Mouse (Mus musculus): ENCODE data around the gene Hcrtr1.
A peak's percentile ranks its signal among the peaks of the same experiment; 100 is the strongest.

Hcrtr1 gene

GRCm38 (mm10) chr4:130167814-130168213 is 28.7 kb upstream of the Hcrtr1 start:
- peak; percentile 27 for DNase-seq

DNA sequence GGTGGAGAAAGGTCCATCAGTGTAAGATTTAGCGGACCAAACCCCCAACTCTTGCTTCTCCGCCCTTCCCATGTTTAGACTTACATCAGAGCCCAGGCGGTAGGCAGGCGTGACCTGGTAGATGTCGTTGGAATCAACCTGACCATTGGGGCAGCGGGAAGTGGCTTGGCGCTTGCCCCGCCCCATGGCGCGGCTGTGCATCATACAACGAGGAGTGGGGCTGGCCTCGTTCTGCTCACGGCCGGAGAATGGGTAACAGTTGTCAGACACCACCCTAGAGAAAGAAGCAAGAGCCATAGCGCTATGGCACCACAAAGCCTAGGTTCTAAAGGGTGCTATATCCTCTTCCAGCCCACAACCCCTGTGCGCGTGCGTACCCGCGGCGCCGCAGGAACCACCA is 28.2 kb upstream of the Hcrtr1 start:
- no peak for DNase-seq

GRCm38 (mm10) chr4:130166592-130166991 is 27.4 kb upstream of the Hcrtr1 start:
- peak; percentile 41 for DNase-seq

- no peak for DNase-seq
Measured at GRCm38 (mm10) chr4:130166061-130166460, 26.9 kb upstream of the Hcrtr1 start.

DNA sequence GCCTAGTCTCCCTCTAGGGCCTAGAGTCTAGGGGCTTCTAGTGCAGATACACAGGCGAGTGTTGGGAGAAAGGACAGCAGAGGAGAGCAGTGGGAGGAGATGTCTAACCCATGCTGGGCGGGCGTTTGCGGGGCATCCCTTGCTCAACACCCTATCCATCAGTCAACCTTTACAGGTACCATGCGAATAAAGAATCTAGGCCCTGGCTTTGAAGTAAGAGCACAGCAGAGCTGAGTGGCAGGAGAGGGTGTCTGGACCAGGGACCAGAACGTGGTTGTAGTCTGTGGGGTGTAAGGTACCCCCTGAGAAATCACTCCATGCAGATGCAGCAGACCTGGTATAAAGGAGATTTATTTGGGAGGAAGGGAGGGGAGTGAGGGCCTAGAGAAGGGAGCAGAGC is 25.0 kb upstream of the Hcrtr1 start:
- no peak for DNase-seq

DNA sequence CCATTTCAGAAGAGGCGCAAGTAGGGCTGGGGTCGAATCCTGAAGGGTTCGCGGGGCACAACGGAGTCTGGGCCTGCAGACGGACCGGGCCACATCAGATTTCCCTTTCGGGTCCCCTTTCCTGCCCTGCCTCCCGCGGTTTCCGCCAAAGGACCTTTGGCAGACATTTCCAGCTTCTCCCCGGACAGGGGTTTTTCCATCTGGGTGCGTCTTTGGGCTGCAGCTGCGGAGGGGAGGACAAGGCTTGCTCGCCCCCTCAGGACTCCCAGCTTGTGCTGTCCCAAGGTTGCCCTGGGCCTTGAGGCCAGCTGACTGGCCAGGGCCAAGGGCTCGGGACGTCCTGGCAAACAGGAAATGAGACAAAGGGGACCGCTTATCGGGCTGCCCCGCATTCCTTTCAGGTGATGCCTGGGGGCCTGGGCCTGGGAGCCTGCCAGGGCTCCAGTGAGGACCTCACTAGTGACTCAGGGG is 24.3 kb upstream of the Hcrtr1 start:
- DNase-seq: peak; percentile 74

- DNase-seq: no peak
Measured at GRCm38 (mm10) chr4:130161349-130161748, 22.2 kb upstream of the Hcrtr1 start.

GRCm38 (mm10) chr4:130156812-130157371 is 17.7 kb upstream of the Hcrtr1 start:
- DNase-seq: no peak

DNA sequence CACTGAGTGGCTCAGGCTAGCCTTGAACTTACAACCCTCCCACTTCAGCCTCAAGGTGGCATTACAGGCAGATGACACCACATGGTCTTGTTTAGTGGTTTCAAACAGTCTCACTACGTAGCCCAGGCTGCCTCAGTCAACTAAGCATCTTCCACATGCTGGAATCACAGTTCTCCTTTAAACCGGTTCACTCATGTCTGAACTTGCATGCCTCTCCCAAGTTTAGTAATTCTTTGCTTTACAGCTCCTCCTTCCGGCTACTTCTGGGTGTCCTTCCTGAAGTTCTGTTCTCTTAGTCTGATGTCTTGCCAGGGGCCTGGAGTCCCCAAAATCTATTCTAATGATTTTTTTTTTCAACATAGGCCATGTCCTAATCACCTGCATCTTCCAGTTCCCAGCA is 15.1 kb upstream of the Hcrtr1 start:
- DNase-seq: no peak

- no peak for DNase-seq
Measured at GRCm38 (mm10) chr4:130148405-130148804, 9.2 kb upstream of the Hcrtr1 start.

DNA sequence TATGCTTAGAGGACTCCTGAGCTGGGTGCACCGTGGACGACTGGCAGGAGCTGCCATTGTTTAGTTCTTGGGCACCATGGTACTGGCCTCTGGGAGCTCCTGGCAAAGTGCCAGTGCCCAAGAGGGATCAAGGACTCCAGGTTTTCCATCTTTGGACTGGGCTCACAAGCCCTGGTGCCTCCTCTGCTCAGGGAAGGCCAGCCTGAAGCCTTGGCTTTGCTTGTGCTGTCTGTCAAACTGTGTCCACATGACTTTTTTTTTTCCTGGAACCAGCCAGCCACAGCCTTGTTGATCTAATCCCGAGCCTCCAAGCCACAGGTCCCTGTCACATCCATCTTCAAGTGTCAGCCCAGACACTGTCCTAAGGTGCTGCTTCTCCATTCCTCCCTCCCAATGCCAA is 2.6 kb upstream of the Hcrtr1 start:
- no peak for DNase-seq

GRCm38 (mm10) chr4:130140992-130141402 is 1.8 kb upstream of the Hcrtr1 start:
- DNase-seq: no peak

GRCm38 (mm10) chr4:130138441-130139213 is 532 bp downstream of the Hcrtr1 start:
- DNase-seq: peak; percentile 80

DNA sequence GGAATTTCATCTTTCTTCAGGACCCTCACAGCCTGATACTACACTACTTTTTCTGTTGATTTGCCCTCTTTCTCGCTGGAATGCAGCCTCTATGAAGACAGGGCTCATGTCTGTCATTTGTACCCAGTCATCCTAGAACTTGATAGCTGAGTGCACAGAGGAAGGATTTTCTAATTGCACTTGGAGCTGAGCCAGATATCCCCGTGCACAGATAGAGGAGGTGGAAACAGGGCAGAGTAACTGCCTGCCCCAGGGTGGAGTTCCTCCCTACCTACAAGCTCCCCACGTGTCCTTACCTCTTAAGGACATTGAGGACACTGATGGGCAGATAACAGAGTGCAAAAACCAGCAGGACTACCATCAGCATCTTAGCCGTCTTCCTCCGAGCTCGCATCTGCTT is 5.8 kb downstream of the Hcrtr1 start:
- no peak for DNase-seq

- no peak for DNase-seq
Measured at GRCm38 (mm10) chr4:130131448-130132105, 7.6 kb downstream of the Hcrtr1 start.

DNA sequence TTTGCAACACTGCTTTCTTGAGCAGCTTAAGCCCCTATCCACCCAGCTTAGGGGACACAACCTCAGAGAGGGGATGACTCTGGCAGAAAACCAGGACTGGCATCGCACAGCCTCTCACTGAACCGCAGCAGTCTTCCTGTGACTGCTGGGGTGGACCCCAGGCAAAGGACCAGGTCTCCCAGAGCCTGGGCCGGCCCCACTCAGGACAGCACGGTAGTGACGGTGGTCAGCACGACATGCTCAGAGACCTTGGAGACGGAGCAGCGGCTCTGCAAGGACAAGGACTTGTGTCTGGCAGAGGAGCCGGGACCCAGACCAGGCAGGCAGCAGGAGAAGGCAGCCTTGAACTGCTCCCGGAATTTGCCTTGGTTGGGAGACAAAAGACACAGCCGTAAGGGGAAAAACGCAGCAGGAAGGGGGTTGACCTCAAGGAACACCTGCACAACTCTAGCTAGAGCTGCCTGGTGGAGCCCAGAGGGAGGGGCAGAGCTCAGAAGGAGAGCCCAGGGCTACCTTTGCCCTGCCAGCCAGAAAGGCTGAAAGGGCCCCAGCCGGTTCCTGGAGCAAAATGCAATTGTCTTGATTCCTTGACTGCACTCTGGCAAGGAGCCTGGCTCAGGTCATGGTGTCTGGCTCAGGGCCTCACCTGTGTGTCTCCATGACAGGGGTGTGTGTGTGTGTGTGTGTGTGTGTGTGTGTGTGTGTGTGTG is 8.4 kb downstream of the Hcrtr1 start:
- DNase-seq: peak; percentile 85

- peak; percentile 55 for DNase-seq
Measured at GRCm38 (mm10) chr4:130130082-130130481, 9.1 kb downstream of the Hcrtr1 start.

- DNase-seq: no peak
Measured at GRCm38 (mm10) chr4:130128907-130129306, 10.3 kb downstream of the Hcrtr1 start.

DNA sequence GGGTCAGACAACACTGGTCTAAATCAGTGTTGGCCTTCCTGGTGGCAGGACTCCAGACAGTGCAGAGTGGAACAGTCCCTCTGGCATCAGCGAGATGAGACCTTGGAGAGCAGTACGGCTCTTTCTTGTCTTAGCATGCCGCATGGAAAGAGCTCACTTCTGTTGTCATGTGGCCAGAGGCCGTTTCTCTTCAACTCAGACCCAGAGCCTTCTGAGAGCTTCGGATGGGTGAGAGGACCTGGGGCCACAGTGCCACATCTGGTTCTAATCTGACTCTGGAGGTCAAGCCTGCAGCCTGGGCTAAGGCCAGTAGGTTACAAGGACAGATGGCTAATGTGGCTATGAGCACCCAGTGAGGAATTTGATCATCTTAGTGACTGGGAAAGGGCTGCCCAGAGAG is 13.2 kb downstream of the Hcrtr1 start:
- DNase-seq: no peak

DNA sequence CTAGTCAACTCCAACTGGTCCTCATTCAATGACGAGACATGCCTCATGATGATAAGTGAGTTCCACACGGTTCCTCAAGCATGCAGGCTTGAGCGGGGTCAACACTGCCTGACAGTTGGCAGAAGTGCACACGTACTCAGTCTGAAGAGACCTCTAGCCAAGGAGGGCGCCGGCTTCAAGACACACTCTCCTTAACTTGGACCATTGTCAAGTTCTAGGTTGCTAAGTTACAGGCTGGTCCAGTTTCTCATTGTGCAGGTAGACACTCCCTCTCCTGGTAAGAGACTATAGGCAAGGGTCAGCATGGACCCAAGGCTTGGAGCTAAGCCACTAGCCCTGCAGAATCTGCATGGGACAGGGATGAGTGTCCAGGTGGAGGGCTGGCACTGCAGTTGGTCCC is 14.0 kb downstream of the Hcrtr1 start:
- DNase-seq: peak; percentile 38

DNA sequence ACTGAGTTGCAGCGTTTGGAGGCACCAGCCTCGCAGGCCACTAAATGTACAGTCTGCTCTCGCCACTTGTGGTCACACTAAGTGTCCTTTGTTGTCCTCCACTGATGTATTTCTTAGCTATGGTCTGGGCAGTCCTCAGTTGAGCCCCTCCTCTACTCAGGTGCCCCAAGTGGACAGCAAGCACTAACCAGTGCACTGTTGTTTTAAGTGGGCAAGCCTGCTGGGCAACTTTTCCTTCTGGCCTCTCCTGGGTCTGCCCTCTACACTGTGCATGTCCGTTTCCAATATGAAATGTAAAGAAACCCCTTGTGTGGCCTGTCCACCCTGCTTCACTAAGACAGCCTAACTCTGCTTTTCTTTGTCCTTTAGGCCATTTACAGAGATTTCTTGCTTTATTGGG is 15.0 kb downstream of the Hcrtr1 start:
- no peak for DNase-seq

DNA sequence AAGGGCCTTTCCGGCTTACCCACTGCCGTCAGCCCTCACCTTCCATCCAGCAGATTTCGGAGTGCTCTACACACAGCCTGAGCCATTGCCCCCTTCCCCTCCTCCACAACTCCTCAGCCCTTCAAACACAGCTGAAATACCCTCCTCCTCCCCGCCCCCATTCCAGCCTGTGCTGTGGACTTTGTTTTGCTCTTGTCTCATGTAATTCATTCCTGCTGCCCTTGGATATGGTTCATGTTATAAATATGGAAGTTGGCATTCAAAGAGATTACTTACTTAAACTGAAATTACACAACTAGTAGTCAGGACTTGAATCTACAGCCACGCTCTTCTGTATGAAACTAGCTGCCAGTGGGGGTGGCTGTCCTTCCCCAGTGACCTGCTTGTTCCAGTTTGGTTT is 16.1 kb downstream of the Hcrtr1 start:
- DNase-seq: no peak

DNA sequence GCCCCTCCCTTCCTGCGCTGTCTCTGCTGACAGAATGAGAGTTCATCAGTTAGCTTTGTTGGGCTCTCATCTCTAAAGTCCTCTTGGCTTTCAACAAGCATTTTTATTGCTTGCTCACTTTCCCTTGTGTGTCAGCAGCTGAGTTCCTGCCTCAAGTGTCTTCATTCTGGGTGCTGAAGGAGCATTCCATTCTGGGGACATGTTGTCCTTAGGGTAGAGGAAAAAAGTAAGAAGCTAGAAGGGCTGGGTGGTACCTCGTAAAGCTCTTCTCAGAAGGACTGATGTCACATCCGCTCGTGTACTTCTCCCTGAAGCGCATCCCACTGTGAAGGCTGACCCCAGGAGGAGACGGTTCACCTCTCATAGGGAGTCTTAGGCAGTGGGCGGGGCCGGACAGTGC is 17.6 kb downstream of the Hcrtr1 start:
- no peak for DNase-seq

All from kidney, postnatal 14 days (tissue).